Mouse (Mus musculus) C2C12 (cell line): ENCODE measurements around the gene Atp11a. TPM values are rescaled to one million over a fixed set of nuclear protein-coding genes. Genes with fewer than 3 reads are reported as not detected.

Experiments used
- H3K27me3 ChIP-seq: one replicate; pipeline ENCODE4 v1.6.1; 2011; ENCODE audit not compliant: control insufficient read depth, insufficient read depth, insufficient read length
- H3K36me3 ChIP-seq: one replicate; pipeline ENCODE4 v1.6.1; 2011; ENCODE audit not compliant: control insufficient read depth, insufficient read depth
- H3K4me3 ChIP-seq: one replicate; pipeline ENCODE4 v1.5.1; 2011; ENCODE audit warnings: mild to moderate bottlenecking, control low read depth; ENCODE audit not compliant: poor library complexity, insufficient read depth, severe bottlenecking
- H3K79me2 ChIP-seq: one replicate; pipeline ENCODE4 v1.6.1; 2011; ENCODE audit not compliant: control insufficient read depth, insufficient read depth
- H3K79me3 ChIP-seq: one replicate; pipeline ENCODE4 v1.6.1; 2011; ENCODE audit warnings: low read depth, control low read depth
- H3ac ChIP-seq: one replicate; pipeline ENCODE3; 2011; ENCODE audit warnings: low read depth; ENCODE audit not compliant: control insufficient read depth, insufficient read length
- CEBPB ChIP-seq: IDR thresholded peaks from one replicate; pipeline ENCODE4 v1.6.1; 2011; ENCODE audit warnings: low read depth, mild to moderate bottlenecking, control low read depth, moderate library complexity
- CTCF ChIP-seq: IDR thresholded peaks from one replicate; pipeline ENCODE4 v1.5.1; 2011; ENCODE audit not compliant: control insufficient read depth, insufficient read depth, insufficient read length
- FOSL1 ChIP-seq: IDR thresholded peaks from one replicate; pipeline ENCODE4 v1.8.0; 2011; ENCODE audit warnings: mild to moderate bottlenecking, low read length; ENCODE audit not compliant: poor library complexity, insufficient read depth, severe bottlenecking
- MAX ChIP-seq: IDR thresholded peaks from one replicate; pipeline ENCODE4 v1.6.1; 2011; ENCODE audit warnings: mild to moderate bottlenecking, control low read depth
- MYOD1 ChIP-seq: IDR thresholded peaks from one replicate; pipeline ENCODE4 v1.6.1; 2011; ENCODE audit warnings: low read depth; ENCODE audit not compliant: control insufficient read depth, insufficient read length
- MYOG ChIP-seq: IDR thresholded peaks from one replicate; pipeline ENCODE4 v1.6.1; 2011; ENCODE audit not compliant: control insufficient read depth, insufficient read length; ENCODE audit errors: extremely low read depth
- USF1 ChIP-seq: IDR thresholded peaks from one replicate; pipeline ENCODE4 v1.6.1; 2011; ENCODE audit warnings: low read depth, mild to moderate bottlenecking, control low read depth, moderate library complexity
- polyA plus RNA-seq: library from polyadenylated mRNA; unstranded; fragments of >200 nt; fragmentation: generic; extraction: Trizol; gene quantifications from one replicate; pipeline ENCODE4 v1.2.1, GENCODE M21; 2012; ENCODE audit warnings: missing spikeins

Gene Atp11a
- polyA plus RNA-seq, 1 experiment: 16.6 TPM

DNA sequence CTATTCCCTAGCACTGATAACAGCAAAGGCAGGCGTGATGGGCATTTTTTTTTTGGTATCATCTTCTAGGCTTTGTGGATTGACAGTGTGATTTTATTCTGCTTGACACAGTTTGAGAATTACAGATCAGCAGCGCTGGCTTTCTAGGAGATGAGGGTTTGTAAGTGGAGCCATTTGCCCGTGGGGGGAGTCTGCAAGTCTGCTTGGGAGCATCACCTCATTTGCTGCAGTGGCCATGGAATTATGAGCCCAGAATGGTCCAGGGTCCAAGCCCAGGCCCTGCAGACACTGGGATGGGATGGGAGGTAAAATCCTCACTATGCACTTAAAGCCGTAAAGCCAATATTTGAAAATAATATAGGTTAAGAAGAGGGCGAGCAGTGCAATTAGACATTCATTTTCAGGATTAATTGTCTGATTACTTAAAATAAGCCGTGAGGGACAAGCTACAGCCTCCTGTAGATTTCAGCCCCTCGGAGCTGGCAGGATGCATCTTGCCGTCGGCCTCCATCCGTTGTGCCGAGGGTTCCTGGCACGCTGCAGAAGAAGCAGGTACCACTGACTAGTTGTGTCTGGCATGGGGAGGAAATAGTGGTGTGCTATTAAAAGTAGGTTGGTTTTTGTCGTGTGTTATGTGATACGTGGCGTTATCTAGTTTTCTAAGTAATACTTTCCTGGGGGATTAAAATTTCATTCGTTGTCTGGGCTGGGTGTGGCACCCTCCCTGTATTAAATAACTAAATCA is 159.5 kb downstream of the Atp11a start:
- no peak for TF ChIP-seq FOSL1
- no peak for TF ChIP-seq USF1
- no peak for TF ChIP-seq MYOD1
- no peak for TF ChIP-seq MAX
- TF ChIP-seq CEBPB: no peak
- no peak for TF ChIP-seq CTCF
- TF ChIP-seq MYOG: no peak
- Histone ChIP-seq H3ac (no peak overlapping the region), H3K79me3 (no peaks in the 10 kb centered on the region), H3K79me2 (no peaks in the 10 kb centered on the region), H3K27me3 (peaks cover 82% of the 10 kb centered on the region), H3K4me3 (no peak overlapping the region), H3K36me3 (no peaks in the 10 kb centered on the region)

DNA sequence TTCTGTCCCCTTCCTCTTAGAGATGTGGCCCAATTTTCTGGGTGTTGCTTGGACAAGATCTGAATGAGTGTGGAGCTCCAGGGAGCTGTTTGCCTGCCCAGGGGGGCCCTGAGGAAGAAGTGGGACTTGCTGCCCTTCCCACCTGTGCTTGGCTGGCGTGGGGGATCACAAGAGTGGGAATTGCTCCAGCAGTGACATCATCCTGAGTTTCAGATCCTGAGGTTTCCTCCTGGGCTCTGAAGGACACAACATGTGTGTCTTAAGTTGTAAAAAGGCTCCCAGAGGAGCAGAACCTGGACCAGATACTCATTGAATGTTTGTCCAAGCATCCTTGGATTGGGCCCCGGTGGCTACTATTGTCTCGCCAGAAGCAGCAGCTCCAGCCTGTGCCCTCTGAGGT is 160.2 kb downstream of the Atp11a start:
- H3K27me3 ChIP-seq: peaks cover 86% of the 10 kb centered on the region
- no peak for TF ChIP-seq MYOD1
- no peaks in the 10 kb centered on the region for H3K79me2 ChIP-seq
- no peak overlapping the region for H3K4me3 ChIP-seq
- H3K79me3 ChIP-seq: no peaks in the 10 kb centered on the region
- no peaks in the 10 kb centered on the region for H3K36me3 ChIP-seq
- H3ac ChIP-seq: no peak overlapping the region

GRCm38 (mm10) chr8:12917831-12918230 is 161.0 kb downstream of the Atp11a start:
- H3K36me3 ChIP-seq: no peaks in the 10 kb centered on the region
- no peaks in the 10 kb centered on the region for H3K79me2 ChIP-seq
- no peak overlapping the region for H3K4me3 ChIP-seq
- no peak for TF ChIP-seq USF1
- no peak overlapping the region for H3ac ChIP-seq
- no peaks in the 10 kb centered on the region for H3K79me3 ChIP-seq
- peaks cover 94% of the 10 kb centered on the region for H3K27me3 ChIP-seq

Other genes starting within 250 kb of the Atp11a start
- not detected for gene Spaca7, start 184.0 kb upstream of the Atp11a start, polyA plus RNA-seq
- gene Tubgcp3, start 84.8 kb upstream of the Atp11a start, polyA plus RNA-seq: 22.0 TPM
- 1.5 TPM for gene Mcf2l, start 116.8 kb downstream of the Atp11a start, polyA plus RNA-seq